In the genomic region with DNA sequence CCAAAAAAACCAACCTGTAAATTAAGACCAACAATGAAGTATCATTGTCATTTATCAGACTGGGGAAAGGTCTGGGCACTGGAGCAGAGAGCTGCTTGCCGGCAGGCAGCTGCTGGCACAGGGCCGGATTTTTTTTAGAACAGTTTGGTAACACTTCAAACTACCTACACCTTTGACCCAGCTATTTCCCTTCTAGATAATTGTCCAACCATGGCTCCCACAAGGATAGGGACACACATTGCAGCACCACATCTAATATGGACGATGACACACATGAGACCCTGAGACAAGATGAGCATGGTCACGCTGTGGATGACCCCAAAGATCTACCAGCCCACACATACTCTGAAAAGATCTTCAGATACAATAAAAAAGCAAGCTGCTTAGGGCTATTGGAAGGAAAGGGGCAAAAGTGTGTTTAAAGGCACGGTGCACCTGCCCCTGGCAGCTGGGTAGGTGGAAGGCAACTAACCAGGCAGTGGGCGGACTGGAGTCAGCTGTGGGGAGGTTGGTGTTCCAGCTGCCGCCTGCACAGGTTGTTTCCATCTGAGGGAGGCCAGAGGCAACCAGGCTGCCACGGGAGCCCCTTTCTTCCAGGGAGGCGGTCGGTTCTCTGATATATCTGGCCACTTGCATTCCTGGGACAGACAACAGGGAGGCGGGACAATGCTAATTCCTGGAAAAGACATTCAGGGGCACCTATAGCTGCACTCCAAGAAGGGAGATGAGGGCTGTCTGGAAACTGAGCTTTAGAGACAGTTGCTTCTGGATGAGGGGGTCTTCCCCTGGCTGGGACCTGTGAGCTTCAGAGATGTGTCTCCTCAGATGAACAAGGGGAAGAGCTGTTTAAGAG, we compare ENCODE assay signal across 9 mouse cellular contexts. TPM values are rescaled to one million over a fixed set of nuclear protein-coding genes. Genes with fewer than 3 reads are reported as not detected.
DNase-seq lines count a peak whose midpoint lies in the region; ATAC-seq and TF ChIP-seq lines count a peak whose summit lies in the region.
"Had no signal": no experiment of that assay in that cellular context is flagged by ENCODE, and none has a peak within 500 bp of the region (broad histone marks: within the 10 kb centered on the region; RNA-seq: fewer than 3 reads in every experiment).

No protein-coding gene starts in this region.

- DNase-seq in urinary bladder, postnatal 14 days (ENCODE audit: low spot score): peak; percentile 72
- DNase-seq in urinary bladder, postnatal 4 days (ENCODE audit: low spot score in 2 of 2): no peak
- DNase-seq in heart, postnatal 10 days: peak; percentile 67 to 75
- DNase-seq in lung, adult 2 months: peak; percentile 38
- no peak for DNase-seq in hindbrain, embryonic 11.5 days (ENCODE audit: low spot score)
- DNase-seq in Muller cell, postnatal 12 days (ENCODE audit: inconsistent ontology term): no peak

- TF ChIP-seq POLR2A in lung, adult 2 months (IDR thresholded peaks at IDR 0.05; ENCODE audit: borderline replicate concordance, extremely low read depth, low read depth, low read length): no peak

- 53% methylated on average over 11 of the region's 11 CpGs for WGBS in lung, adult 2 months
- 71% methylated on average over 11 of the region's 11 CpGs for WGBS in hindbrain, embryonic 11.5 days

- H3K9me3 ChIP-seq in hindbrain, embryonic 11.5 days (ENCODE audit: control insufficient read depth, low read length): no peaks in the 10 kb centered on the region
- H3K9me3 ChIP-seq: forebrain, embryonic 13.5 days; limb, embryonic 13.5 days had no signal

- intact Hi-C loops in heart, postnatal 10 days (cut with DNase I): no loop called here

- no peak overlapping the region for H3K4me2 ChIP-seq in hindbrain, embryonic 11.5 days (replicated peaks; ENCODE audit: low read depth, low read length)
- H3K4me2 ChIP-seq: forebrain, embryonic 13.5 days; limb, embryonic 13.5 days had no signal

- no peak overlapping the region for H3K4me3 ChIP-seq in lung, adult 2 months (replicated peaks; ENCODE audit: extremely low read depth, low read depth, low read length)
- H3K4me3 ChIP-seq in hindbrain, embryonic 11.5 days (ENCODE audit: low read depth, low read length): no peak overlapping the region
- H3K4me3 ChIP-seq: forebrain, embryonic 13.5 days; limb, embryonic 13.5 days had no signal

- no peak overlapping the region for H3K27ac ChIP-seq in hindbrain, embryonic 11.5 days (ENCODE audit: low read depth, low read length)
- H3K27ac ChIP-seq: forebrain, embryonic 13.5 days; limb, embryonic 13.5 days had no signal

- no peak for TF ChIP-seq CTCF in lung, adult 2 months (IDR thresholded peaks at IDR 0.05; ENCODE audit: insufficient read depth, low read length)

- H3K27me3 ChIP-seq in hindbrain, embryonic 11.5 days (ENCODE audit: control insufficient read depth, insufficient read depth, low read length): no peaks in the 10 kb centered on the region
- H3K27me3 ChIP-seq: forebrain, embryonic 13.5 days; limb, embryonic 13.5 days had no signal

- no peak overlapping the region for H3K9ac ChIP-seq in hindbrain, embryonic 11.5 days (ENCODE audit: low read depth, low read length)
- H3K9ac ChIP-seq: forebrain, embryonic 13.5 days; limb, embryonic 13.5 days had no signal

- ATAC-seq in monocyte, adult 5-6 weeks (replicated peaks; ENCODE audit: insufficient number of reproducible peaks, low FRiP score, low TSS enrichment, poor library complexity, severe bottlenecking): no peak
- ATAC-seq in hindbrain, embryonic 11.5 days (ENCODE audit: low FRiP score): no peak
- ATAC-seq: forebrain, embryonic 13.5 days had no signal

- peaks cover 7% of the 10 kb centered on the region; the same call in 1 of the 2 replicates for H3K4me1 ChIP-seq in lung, adult 2 months (ENCODE audit: control insufficient read depth, insufficient read depth, low read length)
- H3K4me1 ChIP-seq in hindbrain, embryonic 11.5 days (replicated peaks; ENCODE audit: control insufficient read depth, insufficient read depth, low read length): no peaks in the 10 kb centered on the region
- H3K4me1 ChIP-seq: forebrain, embryonic 13.5 days had no signal

- H3K36me3 ChIP-seq in hindbrain, embryonic 11.5 days (ENCODE audit: control insufficient read depth, insufficient read depth, low read length): no peaks in the 10 kb centered on the region

RNA-seq across cellular contexts. Expression of a gene that starts 28.0 kb away (rescaled TPM):
- 10 to 100 TPM; 27.4 to 33.8 TPM for total RNA-seq in heart, postnatal 10 days (2021)
- polyA plus RNA-seq in lung, adult 2 months (2012; rRNA removed): 1,387 and 1,388 TPM in 2 replicates
- total RNA-seq in monocyte, adult 5-6 weeks (2017): 13.2 to 26.4 TPM (median 13.5 TPM) in 3 replicates
- 76.0 and 94.1 TPM in 2 replicates for polyA plus RNA-seq in hindbrain, embryonic 11.5 days (2014; fragmentation: Nextera tagmentation; extraction: Ambion mirVana)

RNA-seq across cellular contexts. Expression of a gene that starts 56.1 kb away (rescaled TPM):
- 10 to 100 TPM; 33.1 to 34.8 TPM for total RNA-seq in heart, postnatal 10 days (2021)
- 32.0 and 35.4 TPM in 2 replicates for polyA plus RNA-seq in lung, adult 2 months (2012; rRNA removed)
- 25.1 to 42.4 TPM (median 31.8 TPM) in 3 replicates for total RNA-seq in monocyte, adult 5-6 weeks (2017)
- polyA plus RNA-seq in hindbrain, embryonic 11.5 days (2014; fragmentation: Nextera tagmentation; extraction: Ambion mirVana): 70.9 and 71.3 TPM in 2 replicates

Comparison
In these comparisons a context has a peak if more than half of its experiments do, and no peak if none do; other contexts are left out.
1. DNase-seq: peak in urinary bladder, postnatal 14 days (single experiment), heart, postnatal 10 days (2 of 2) and lung, adult 2 months (single experiment); none in urinary bladder, postnatal 4 days (0 of 2), hindbrain, embryonic 11.5 days (single experiment) and Muller cell, postnatal 12 days (single experiment).